Mouse (Mus musculus): ENCODE measurements around the gene Pcdh15.
A peak's percentile ranks its signal among the peaks of the same experiment; 100 is the strongest.

The Pcdh15 gene

DNA sequence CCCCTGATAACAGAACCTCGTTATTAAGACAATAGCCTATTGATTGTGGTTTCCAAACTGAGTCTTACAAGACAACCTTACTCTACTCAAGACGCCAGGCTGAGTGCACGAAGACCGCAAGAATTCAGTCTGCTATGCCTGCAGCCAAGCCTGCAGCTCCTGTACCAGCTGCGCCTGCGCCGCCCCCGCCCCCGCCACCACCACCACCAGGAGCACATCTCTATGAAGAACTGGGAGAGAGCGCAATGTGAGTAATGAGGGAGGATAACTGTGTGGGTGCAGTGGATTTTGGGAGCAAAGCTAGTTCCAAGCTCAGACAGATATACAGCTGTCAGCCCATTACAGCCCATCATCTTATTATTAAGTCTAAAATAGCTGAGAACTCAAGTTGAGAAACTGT lies 1527.5 kb downstream of the Pcdh15 start:
- DNase-seq = no peak

GRCm38 (mm10) chr10:74631314-74631713 lies 1532.2 kb downstream of the Pcdh15 start:
- no peak for DNase-seq

DNA sequence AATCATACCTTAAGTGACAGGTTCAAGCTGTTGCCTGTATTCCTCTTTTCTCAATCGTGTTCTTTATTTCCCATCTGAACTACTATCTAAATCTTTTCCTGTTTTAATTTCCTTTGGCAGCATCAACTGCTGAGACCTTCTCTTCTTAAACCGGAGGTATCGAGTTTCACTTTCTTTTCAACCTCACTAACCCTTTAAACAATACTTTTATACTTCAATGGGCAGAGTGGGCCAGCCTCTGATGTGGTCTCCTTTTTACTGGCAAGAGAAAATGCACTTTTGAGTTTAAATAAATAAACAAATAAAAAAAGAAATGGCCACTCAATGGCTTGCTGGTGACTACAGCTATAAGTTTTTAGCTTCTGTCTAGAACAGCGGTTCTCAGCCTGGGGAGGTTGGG lies 1537.9 kb downstream of the Pcdh15 start:
- DNase-seq = no peak

- DNase-seq = peak; percentile 56
These were observed 1543.0 kb downstream of the Pcdh15 start for GRCm38 (mm10) chr10:74642125-74642524.

DNA sequence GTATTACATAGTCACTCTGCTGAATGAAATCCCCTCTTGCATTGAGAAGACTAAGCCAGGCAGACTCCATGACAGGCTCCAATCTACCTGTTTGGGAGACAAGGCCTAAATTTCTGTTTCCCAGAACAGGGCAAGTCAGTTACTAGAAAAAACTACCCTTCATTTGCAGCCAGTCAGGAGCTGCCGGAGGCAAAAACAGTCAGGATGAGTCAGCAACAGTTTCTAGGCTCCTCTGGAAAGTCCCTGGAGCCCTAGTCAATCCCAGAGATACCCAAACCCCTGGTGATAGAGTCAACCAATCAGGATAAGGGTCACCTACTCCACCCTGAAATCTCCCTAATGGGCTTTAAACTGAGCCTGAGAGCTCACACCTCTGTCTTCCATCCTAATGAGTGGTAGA lies 1564.0 kb downstream of the Pcdh15 start:
- no peak for DNase-seq

DNA sequence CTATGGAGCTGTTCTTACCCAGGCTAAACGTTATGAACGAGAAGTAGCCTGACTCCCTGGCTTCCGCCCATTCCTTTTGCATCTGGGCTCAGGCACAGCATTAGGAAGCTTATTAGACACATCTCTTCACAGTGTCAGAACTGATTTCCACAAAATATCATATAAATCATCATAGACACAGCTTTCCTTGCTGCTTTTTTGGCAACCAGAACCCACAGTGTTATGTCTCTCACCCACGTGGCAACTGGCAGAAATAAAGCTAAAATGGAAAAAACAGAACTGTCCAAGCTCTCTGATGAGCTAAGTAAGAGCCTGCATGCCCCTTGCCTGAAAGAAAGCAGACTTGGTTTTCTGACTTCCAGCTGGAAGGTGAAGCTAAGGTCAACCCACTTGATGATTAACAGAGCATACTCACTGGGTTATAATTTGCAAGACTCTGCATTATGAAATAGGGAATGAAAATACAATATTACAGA lies 1580.9 kb downstream of the Pcdh15 start:
- DNase-seq = peak; percentile 22

- DNase-seq = peak; percentile 16
These were observed 1581.4 kb downstream of the Pcdh15 start for GRCm38 (mm10) chr10:74680559-74680958.

Measured in kidney, postnatal 10 days (tissue).